Comparison of ENCODE assay signal across 11 mouse cellular contexts in the genomic region with DNA sequence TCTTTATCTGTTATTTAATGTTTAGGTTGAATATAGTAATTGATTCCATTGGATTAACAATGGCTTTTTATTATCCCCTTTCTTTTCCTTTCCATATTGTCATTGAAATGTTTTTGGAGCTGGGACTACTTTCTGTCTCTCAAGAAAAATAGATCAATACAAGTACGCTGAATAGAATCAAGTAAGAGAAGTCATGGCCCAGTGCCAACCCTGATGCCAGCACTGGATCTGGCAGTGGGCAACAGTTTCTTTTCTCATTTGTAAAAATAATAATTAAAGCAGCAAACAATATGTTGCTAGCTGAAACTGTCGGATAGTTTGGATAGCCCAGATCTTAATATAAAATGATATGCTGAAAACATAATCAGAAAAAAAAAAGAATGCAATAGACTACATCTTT.
"Had no signal": no experiment of that assay in that cellular context is flagged by ENCODE, and none has a peak within 500 bp of the region (broad histone marks: within the 10 kb centered on the region; RNA-seq: fewer than 3 reads in every experiment).

No protein-coding gene starts in this region.

- DNase-seq: liver; liver, embryonic 13.5 days; liver, postnatal 0 days; lung, adult 18-20 months; lung, adult 2 months; lung, embryonic 14.5 days; lung, postnatal 10 days; lung, postnatal 14 days; lung, postnatal 36 days; lung, postnatal 4 days; midbrain, embryonic 14.5 days had no signal
